In the genomic region with DNA sequence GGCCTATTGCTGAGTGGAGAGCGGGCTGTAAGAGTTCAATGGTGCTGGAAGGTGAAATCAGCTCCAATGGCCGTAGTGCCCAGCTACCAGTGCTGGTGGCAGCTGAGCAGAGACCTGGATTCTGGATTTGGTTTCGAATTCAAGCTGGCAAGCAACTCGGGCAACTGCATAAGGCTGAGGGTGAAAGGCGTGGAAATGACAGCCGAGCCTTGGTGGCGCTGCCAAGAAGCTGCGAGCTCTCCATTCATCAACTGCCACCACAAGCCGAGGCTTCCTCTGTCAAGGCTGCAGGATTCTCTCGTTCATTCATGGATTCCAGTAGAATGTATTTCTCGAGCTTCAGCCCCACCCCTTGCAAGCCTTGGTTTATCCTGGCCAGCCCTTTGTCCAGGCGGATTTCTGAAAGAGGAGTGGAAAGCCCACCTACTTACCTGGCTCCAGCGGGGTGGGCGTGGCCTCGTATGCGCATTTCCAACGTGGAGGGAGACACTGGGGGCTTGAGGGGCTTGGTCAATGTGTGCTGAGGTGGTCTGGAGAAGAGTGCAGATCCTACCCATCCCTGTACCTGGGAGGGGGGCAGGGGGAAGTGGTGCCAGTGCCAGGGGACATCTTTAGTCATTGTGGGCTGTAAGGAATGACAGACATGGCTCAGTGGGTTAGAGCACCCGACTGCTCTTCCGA, we compare ENCODE assay signal across 10 mouse cellular contexts. TPM values are rescaled to one million over a fixed set of nuclear protein-coding genes. Genes with fewer than 3 reads are reported as not detected.
DNase-seq lines count a peak whose midpoint lies in the region; ATAC-seq lines count a peak whose summit lies in the region.
"Had no signal": no experiment of that assay in that cellular context is flagged by ENCODE, and none has a peak within 500 bp of the region (broad histone marks: within the 10 kb centered on the region; RNA-seq: fewer than 3 reads in every experiment).

No protein-coding gene starts in this region.

- H3K27ac ChIP-seq in hindbrain, embryonic 13.5 days: peak overlapping the region; percentile 61
- H3K27ac ChIP-seq in hindbrain, embryonic 11.5 days (ENCODE audit: low read depth, low read length): no peak overlapping the region
- peak overlapping the region; percentile 69 for H3K27ac ChIP-seq in neural tube, embryonic 15.5 days (replicated peaks)
- no peak overlapping the region for H3K27ac ChIP-seq in intestine, embryonic 16.5 days (ENCODE audit: low read length)
- H3K27ac ChIP-seq: heart, embryonic 10.5 days; limb, embryonic 13.5 days had no signal

- no peak overlapping the region for H3K4me3 ChIP-seq in hindbrain, embryonic 13.5 days
- no peak overlapping the region for H3K4me3 ChIP-seq in hindbrain, embryonic 11.5 days (ENCODE audit: low read depth, low read length)
- no peak overlapping the region for H3K4me3 ChIP-seq in neural tube, embryonic 15.5 days (replicated peaks)
- no peak overlapping the region for H3K4me3 ChIP-seq in intestine, embryonic 16.5 days (ENCODE audit: low read length)
- H3K4me3 ChIP-seq: heart, embryonic 10.5 days; limb, embryonic 13.5 days had no signal

- no peak overlapping the region for H3K9ac ChIP-seq in hindbrain, embryonic 13.5 days
- H3K9ac ChIP-seq in hindbrain, embryonic 11.5 days (ENCODE audit: low read depth, low read length): no peak overlapping the region
- H3K9ac ChIP-seq in neural tube, embryonic 15.5 days (replicated peaks): no peak overlapping the region
- H3K9ac ChIP-seq in intestine, embryonic 16.5 days (ENCODE audit: low read depth, low read length): no peak overlapping the region
- H3K9ac ChIP-seq: limb, embryonic 13.5 days had no signal

- no peaks in the 10 kb centered on the region for H3K36me3 ChIP-seq in hindbrain, embryonic 13.5 days
- no peaks in the 10 kb centered on the region for H3K36me3 ChIP-seq in hindbrain, embryonic 11.5 days (ENCODE audit: control insufficient read depth, insufficient read depth, low read length)
- H3K36me3 ChIP-seq in neural tube, embryonic 15.5 days: no peaks in the 10 kb centered on the region
- H3K36me3 ChIP-seq in intestine, embryonic 16.5 days (ENCODE audit: control insufficient read depth, insufficient read depth, low read length): no peaks in the 10 kb centered on the region
- H3K36me3 ChIP-seq: heart, embryonic 10.5 days; limb, embryonic 13.5 days had no signal

- no peaks in the 10 kb centered on the region for H3K9me3 ChIP-seq in hindbrain, embryonic 13.5 days
- no peaks in the 10 kb centered on the region for H3K9me3 ChIP-seq in hindbrain, embryonic 11.5 days (ENCODE audit: control insufficient read depth, low read length)
- H3K9me3 ChIP-seq in neural tube, embryonic 15.5 days (replicated peaks): no peaks in the 10 kb centered on the region
- H3K9me3 ChIP-seq in intestine, embryonic 16.5 days (ENCODE audit: control insufficient read depth, low read length): no peaks in the 10 kb centered on the region
- H3K9me3 ChIP-seq: heart, embryonic 10.5 days; limb, embryonic 13.5 days had no signal

- DNase-seq in hindbrain, embryonic 11.5 days (ENCODE audit: low spot score): no peak
- DNase-seq in adrenal gland, postnatal 14 days: peak; percentile 85
- DNase-seq in gastrocnemius, postnatal 25 days: peak; percentile 61
- no peak for DNase-seq in kidney, adult 8-10 months
- DNase-seq in heart, postnatal 14 days: no peak

- H3K27me3 ChIP-seq in hindbrain, embryonic 13.5 days: peaks cover 13% of the 10 kb centered on the region; the same call in 1 of the 2 replicates
- no peaks in the 10 kb centered on the region for H3K27me3 ChIP-seq in hindbrain, embryonic 11.5 days (ENCODE audit: control insufficient read depth, insufficient read depth, low read length)
- no peaks in the 10 kb centered on the region for H3K27me3 ChIP-seq in neural tube, embryonic 15.5 days (replicated peaks)
- H3K27me3 ChIP-seq in intestine, embryonic 16.5 days (replicated peaks; ENCODE audit: control insufficient read depth, insufficient read depth, low read length): no peaks in the 10 kb centered on the region

- H3K4me2 ChIP-seq in hindbrain, embryonic 13.5 days: no peak overlapping the region
- no peak overlapping the region for H3K4me2 ChIP-seq in hindbrain, embryonic 11.5 days (replicated peaks; ENCODE audit: low read depth, low read length)
- H3K4me2 ChIP-seq in neural tube, embryonic 15.5 days: peak overlapping the region; percentile 30
- no peak overlapping the region for H3K4me2 ChIP-seq in intestine, embryonic 16.5 days (ENCODE audit: low read depth, low read length)
- H3K4me2 ChIP-seq: limb, embryonic 13.5 days had no signal

- ATAC-seq in hindbrain, embryonic 13.5 days (ENCODE audit: low FRiP score): no peak
- ATAC-seq in hindbrain, embryonic 11.5 days (ENCODE audit: low FRiP score): no peak
- ATAC-seq in neural tube, embryonic 15.5 days (ENCODE audit: low FRiP score): peak; percentile 50; the same call in 1 of the 2 replicates
- no peak for ATAC-seq in intestine, embryonic 16.5 days

- peaks cover 32% of the 10 kb centered on the region for H3K4me1 ChIP-seq in hindbrain, embryonic 13.5 days (replicated peaks)
- 0 out of 2 replicates have a peak, but pooled peaks cover 4% of the 10 kb centered on the region for H3K4me1 ChIP-seq in hindbrain, embryonic 11.5 days (replicated peaks; ENCODE audit: control insufficient read depth, insufficient read depth, low read length)
- peaks cover 32% of the 10 kb centered on the region for H3K4me1 ChIP-seq in neural tube, embryonic 15.5 days
- H3K4me1 ChIP-seq in intestine, embryonic 16.5 days (ENCODE audit: control insufficient read depth, insufficient read depth, low read length): peaks cover 10% of the 10 kb centered on the region

- intact Hi-C loops in heart, postnatal 14 days (cut with DNase I): no loop called here

- WGBS in hindbrain, embryonic 13.5 days: 46% methylated on average over 19 of the region's 19 CpGs
- WGBS in hindbrain, embryonic 11.5 days: 55% methylated on average over 19 of the region's 19 CpGs
- WGBS in neural tube, embryonic 15.5 days: 34% methylated on average over 19 of the region's 19 CpGs
- 49% methylated on average over 19 of the region's 19 CpGs for WGBS in intestine, embryonic 16.5 days

RNA-seq across cellular contexts. Expression of gene Ngfr, which starts 30.4 kb away (rescaled TPM):
- polyA plus RNA-seq in hindbrain, embryonic 13.5 days (2015; fragmentation: Nextera tagmentation; extraction: Ambion mirVana): 41.4 and 45.5 TPM in 2 replicates
- 27.7 and 29.6 TPM in 2 replicates for polyA plus RNA-seq in hindbrain, embryonic 11.5 days (2014; fragmentation: Nextera tagmentation; extraction: Ambion mirVana)
- total RNA-seq in adrenal gland, postnatal 14 days (2021): 5.6 and 14.3 TPM in 2 replicates
- under 1 TPM; 0.43 to 0.61 TPM for total RNA-seq in gastrocnemius, postnatal 25 days (2021)
- 69.1 and 69.3 TPM in 2 replicates for polyA plus RNA-seq in neural tube, embryonic 15.5 days (2015; fragmentation: Nextera tagmentation; extraction: Ambion mirVana)
- total RNA-seq in heart, postnatal 14 days (2021): 1 to 10 TPM; 1.1 to 2.0 TPM
- polyA plus RNA-seq in intestine, embryonic 16.5 days (2015; fragmentation: Nextera tagmentation; extraction: Ambion mirVana): 15.5 and 15.8 TPM in 2 replicates

RNA-seq across cellular contexts. Expression of gene Phb, which starts 48.8 kb away (rescaled TPM):
- 175 and 186 TPM in 2 replicates for polyA plus RNA-seq in hindbrain, embryonic 13.5 days (2015; fragmentation: Nextera tagmentation; extraction: Ambion mirVana)
- 176 and 195 TPM in 2 replicates for polyA plus RNA-seq in hindbrain, embryonic 11.5 days (2014; fragmentation: Nextera tagmentation; extraction: Ambion mirVana)
- 332 and 338 TPM in 2 replicates for total RNA-seq in adrenal gland, postnatal 14 days (2021)
- 100 to 1,000 TPM; 179 to 189 TPM for total RNA-seq in gastrocnemius, postnatal 25 days (2021)
- 205 and 208 TPM in 2 replicates for polyA plus RNA-seq in neural tube, embryonic 15.5 days (2015; fragmentation: Nextera tagmentation; extraction: Ambion mirVana)
- 100 to 1,000 TPM; 338 to 341 TPM for total RNA-seq in heart, postnatal 14 days (2021)
- polyA plus RNA-seq in intestine, embryonic 16.5 days (2015; fragmentation: Nextera tagmentation; extraction: Ambion mirVana): 309 and 324 TPM in 2 replicates

Comparison
In these comparisons a context has a peak if more than half of its experiments do, and no peak if none do; other contexts are left out.
1. H3K27ac ChIP-seq: peak in hindbrain, embryonic 13.5 days (single experiment) and neural tube, embryonic 15.5 days (single experiment); none in hindbrain, embryonic 11.5 days (single experiment) and intestine, embryonic 16.5 days (single experiment).
2. DNase-seq: peak in adrenal gland, postnatal 14 days (single experiment) and gastrocnemius, postnatal 25 days (single experiment); none in hindbrain, embryonic 11.5 days (single experiment), kidney, adult 8-10 months (0 of 2) and heart, postnatal 14 days (0 of 2).